Mouse (Mus musculus): ENCODE measurements around the gene Gna12. TPM values are rescaled to one million over a fixed set of nuclear protein-coding genes. Genes with fewer than 3 reads are reported as not detected.

Gene Gna12
- polyA plus RNA-seq, 1 experiment from 2014 or later, result 5.4 TPM

GRCm38 (mm10) chr5:140776968-140777367 is 53.3 kb downstream of the Gna12 start:
- Histone ChIP-seq H3K36me3 (ENCODE audit: control insufficient read depth, insufficient read depth, low read length) (no peaks in the 10 kb centered on the region), H3K4me3 (ENCODE audit: low read length) (no peak overlapping the region), H3K4me1 (ENCODE audit: control insufficient read depth, insufficient read depth, low read length) (peaks cover 13% of the 10 kb centered on the region), H3K9ac (ENCODE audit: low read depth, low read length) (no peak overlapping the region), H3K27me3 (replicated peaks; ENCODE audit: control insufficient read depth, insufficient read depth, low read length) (no peaks in the 10 kb centered on the region), H3K4me2 (ENCODE audit: low read depth, low read length) (no peak overlapping the region), H3K27ac (ENCODE audit: low read length) (no peak overlapping the region), H3K9me3 (ENCODE audit: control insufficient read depth, low read length) (no peaks in the 10 kb centered on the region)
- no peak for ATAC-seq
- WGBS, result 60% methylated on average over 9 of the region's 9 CpGs

- H3K4me2 ChIP-seq (ENCODE audit: low read depth, low read length), result no peak overlapping the region
These were observed 55.1 kb downstream of the Gna12 start for GRCm38 (mm10) chr5:140775111-140775510.

GRCm38 (mm10) chr5:140772158-140772557 is 58.1 kb downstream of the Gna12 start:
- Histone ChIP-seq H3K9me3 (ENCODE audit: control insufficient read depth, low read length) (no peaks in the 10 kb centered on the region), H3K4me2 (ENCODE audit: low read depth, low read length) (no peak overlapping the region), H3K9ac (ENCODE audit: low read depth, low read length) (peak overlapping the region; percentile 8; the same call in 1 of the 2 replicates), H3K4me3 (ENCODE audit: low read length) (no peak overlapping the region), H3K4me1 (ENCODE audit: control insufficient read depth, insufficient read depth, low read length) (peaks cover 32% of the 10 kb centered on the region), H3K27ac (ENCODE audit: low read length) (peak overlapping the region; percentile 43), H3K27me3 (replicated peaks; ENCODE audit: control insufficient read depth, insufficient read depth, low read length) (no peaks in the 10 kb centered on the region), H3K36me3 (ENCODE audit: control insufficient read depth, insufficient read depth, low read length) (no peaks in the 10 kb centered on the region)
- 60% methylated on average over 7 of the region's 7 CpGs for WGBS
- no peak for ATAC-seq

More at GRCm38 (mm10) chr5:140775111-140775510, 55.1 kb downstream of the Gna12 start:
- no peaks in the 10 kb centered on the region for H3K9me3 ChIP-seq (ENCODE audit: control insufficient read depth, low read length)
- peaks cover 14% of the 10 kb centered on the region for H3K4me1 ChIP-seq (ENCODE audit: control insufficient read depth, insufficient read depth, low read length)
- H3K4me3 ChIP-seq (ENCODE audit: low read length), result no peak overlapping the region
- no peak overlapping the region for H3K9ac ChIP-seq (ENCODE audit: low read depth, low read length)
- H3K27me3 ChIP-seq (replicated peaks; ENCODE audit: control insufficient read depth, insufficient read depth, low read length), result no peaks in the 10 kb centered on the region
- WGBS, result 88% methylated on average over 4 of the region's 4 CpGs
- no peak overlapping the region for H3K27ac ChIP-seq (ENCODE audit: low read length)
- ATAC-seq, result no peak
- H3K36me3 ChIP-seq (ENCODE audit: control insufficient read depth, insufficient read depth, low read length), result no peaks in the 10 kb centered on the region

GRCm38 (mm10) chr5:140771612-140772011 is 58.6 kb downstream of the Gna12 start:
- ATAC-seq, result no peak
- 38% methylated on average over 6 of the region's 6 CpGs for WGBS
- no peaks in the 10 kb centered on the region for H3K9me3 ChIP-seq (ENCODE audit: control insufficient read depth, low read length)
- H3K4me2 ChIP-seq (ENCODE audit: low read depth, low read length), result no peak overlapping the region
- H3K36me3 ChIP-seq (ENCODE audit: control insufficient read depth, insufficient read depth, low read length), result no peaks in the 10 kb centered on the region
- H3K27me3 ChIP-seq (replicated peaks; ENCODE audit: control insufficient read depth, insufficient read depth, low read length), result no peaks in the 10 kb centered on the region
- no peak overlapping the region for H3K4me3 ChIP-seq (ENCODE audit: low read length)
- H3K9ac ChIP-seq (ENCODE audit: low read depth, low read length), result no peak overlapping the region
- H3K4me1 ChIP-seq (ENCODE audit: control insufficient read depth, insufficient read depth, low read length), result peaks cover 28% of the 10 kb centered on the region
- peak overlapping the region; percentile 43 for H3K27ac ChIP-seq (ENCODE audit: low read length)

- H3K4me1 ChIP-seq (ENCODE audit: control insufficient read depth, insufficient read depth, low read length), result peaks cover 32% of the 10 kb centered on the region
- no peak for ATAC-seq
- peak overlapping the region; percentile 95 for H3K27ac ChIP-seq (ENCODE audit: low read length)
- H3K9ac ChIP-seq (ENCODE audit: low read depth, low read length), result no peak overlapping the region
- H3K27me3 ChIP-seq (replicated peaks; ENCODE audit: control insufficient read depth, insufficient read depth, low read length), result no peaks in the 10 kb centered on the region
- no peak overlapping the region for H3K4me2 ChIP-seq (ENCODE audit: low read depth, low read length)
- no peak overlapping the region for H3K4me3 ChIP-seq (ENCODE audit: low read length)
- H3K9me3 ChIP-seq (ENCODE audit: control insufficient read depth, low read length), result no peaks in the 10 kb centered on the region
- 58% methylated on average over 5 of the region's 5 CpGs for WGBS
- H3K36me3 ChIP-seq (ENCODE audit: control insufficient read depth, insufficient read depth, low read length), result no peaks in the 10 kb centered on the region
These were observed 61.9 kb downstream of the Gna12 start for GRCm38 (mm10) chr5:140768333-140768732.

- Histone ChIP-seq H3K4me1 (ENCODE audit: control insufficient read depth, insufficient read depth, low read length) (peaks cover 32% of the 10 kb centered on the region), H3K9ac (ENCODE audit: low read depth, low read length) (peak overlapping the region; percentile 61), H3K27me3 (replicated peaks; ENCODE audit: control insufficient read depth, insufficient read depth, low read length) (no peaks in the 10 kb centered on the region), H3K27ac (ENCODE audit: low read length) (peak overlapping the region; percentile 95), H3K4me3 (ENCODE audit: low read length) (no peak overlapping the region), H3K36me3 (ENCODE audit: control insufficient read depth, insufficient read depth, low read length) (no peaks in the 10 kb centered on the region), H3K9me3 (ENCODE audit: control insufficient read depth, low read length) (no peaks in the 10 kb centered on the region), H3K4me2 (ENCODE audit: low read depth, low read length) (0 out of 2 replicates have a peak overlapping the region, but pooled peaks have one; percentile 14)
- ATAC-seq, result peak; percentile 71
- WGBS, result 17% methylated on average over 9 of the region's 9 CpGs
These were observed 62.5 kb downstream of the Gna12 start for GRCm38 (mm10) chr5:140767704-140768141.

- no peak overlapping the region for H3K4me3 ChIP-seq (ENCODE audit: low read length)
- no peak overlapping the region for H3K27ac ChIP-seq (ENCODE audit: low read length)
- no peak overlapping the region for H3K4me2 ChIP-seq (ENCODE audit: low read depth, low read length)
- no peaks in the 10 kb centered on the region for H3K9me3 ChIP-seq (ENCODE audit: control insufficient read depth, low read length)
- no peaks in the 10 kb centered on the region for H3K27me3 ChIP-seq (replicated peaks; ENCODE audit: control insufficient read depth, insufficient read depth, low read length)
- no peak for ATAC-seq
- H3K4me1 ChIP-seq (ENCODE audit: control insufficient read depth, insufficient read depth, low read length), result peaks cover 25% of the 10 kb centered on the region
- no peak overlapping the region for H3K9ac ChIP-seq (ENCODE audit: low read depth, low read length)
- no peaks in the 10 kb centered on the region for H3K36me3 ChIP-seq (ENCODE audit: control insufficient read depth, insufficient read depth, low read length)
- 84% methylated on average over 4 of the region's 4 CpGs for WGBS
These were observed 63.7 kb downstream of the Gna12 start for GRCm38 (mm10) chr5:140766566-140766965.

GRCm38 (mm10) chr5:140764921-140765613 is 65.2 kb downstream of the Gna12 start:
- Histone ChIP-seq H3K9ac (ENCODE audit: low read depth, low read length) (0 out of 2 replicates have a peak overlapping the region, but pooled peaks have one; percentile 13), H3K4me2 (ENCODE audit: low read depth, low read length) (no peak overlapping the region), H3K9me3 (ENCODE audit: control insufficient read depth, low read length) (no peaks in the 10 kb centered on the region), H3K36me3 (ENCODE audit: control insufficient read depth, insufficient read depth, low read length) (peaks cover 4% of the 10 kb centered on the region; the same call in 1 of the 2 replicates), H3K4me1 (ENCODE audit: control insufficient read depth, insufficient read depth, low read length) (peaks cover 25% of the 10 kb centered on the region), H3K27ac (ENCODE audit: low read length) (peak overlapping the region; percentile 30), H3K27me3 (replicated peaks; ENCODE audit: control insufficient read depth, insufficient read depth, low read length) (no peaks in the 10 kb centered on the region), H3K4me3 (ENCODE audit: low read length) (no peak overlapping the region)
- no peak for ATAC-seq
- WGBS, result 67% methylated on average over 6 of the region's 6 CpGs

GRCm38 (mm10) chr5:140762540-140762939 is 67.7 kb downstream of the Gna12 start:
- Histone ChIP-seq H3K36me3 (ENCODE audit: control insufficient read depth, insufficient read depth, low read length) (peaks cover 7% of the 10 kb centered on the region; the same call in 1 of the 2 replicates), H3K27me3 (replicated peaks; ENCODE audit: control insufficient read depth, insufficient read depth, low read length) (no peaks in the 10 kb centered on the region), H3K4me2 (ENCODE audit: low read depth, low read length) (no peak overlapping the region), H3K9ac (ENCODE audit: low read depth, low read length) (no peak overlapping the region), H3K4me1 (ENCODE audit: control insufficient read depth, insufficient read depth, low read length) (peaks cover 5% of the 10 kb centered on the region), H3K27ac (ENCODE audit: low read length) (no peak overlapping the region), H3K4me3 (ENCODE audit: low read length) (no peak overlapping the region), H3K9me3 (ENCODE audit: control insufficient read depth, low read length) (no peaks in the 10 kb centered on the region)
- 81% methylated on average over 4 of the region's 4 CpGs for WGBS
- no peak for ATAC-seq
